Mouse (Mus musculus) small intestine, adult 2 months (tissue): ENCODE data around the gene Sfi1. TPM values are rescaled to one million over a fixed set of nuclear protein-coding genes. Genes with fewer than 3 reads are reported as not detected.

Experiments used
- H3K27ac ChIP-seq: fragments of 200-500 bp; 2 replicates; pipeline ENCODE4 v1.5.1; 2012; ENCODE audit warnings: low read depth, low read length, control low read depth, inconsistent platforms; ENCODE audit not compliant: insufficient read depth
- H3K27me3 ChIP-seq: fragments of 200-500 bp; 2 replicates; pipeline ENCODE4 v1.6.1; 2012; ENCODE audit warnings: mild to moderate bottlenecking, moderate library complexity, low read length, inconsistent platforms; ENCODE audit not compliant: control insufficient read depth, insufficient read depth
- H3K36me3 ChIP-seq: fragments of 200-500 bp; 2 replicates; pipeline ENCODE4 v1.6.1; 2012; ENCODE audit warnings: mild to moderate bottlenecking, low read length, control low read depth, inconsistent platforms; ENCODE audit not compliant: control insufficient read depth, insufficient read depth
- H3K4me1 ChIP-seq: fragments of 200-500 bp; 2 replicates; pipeline ENCODE4 v1.6.1; 2012; ENCODE audit warnings: low read length, inconsistent platforms, mixed read lengths; ENCODE audit not compliant: control insufficient read depth, insufficient read depth, insufficient read length
- H3K4me3 ChIP-seq: fragments of 200-500 bp; 2 replicates; pipeline ENCODE4 v1.5.1; 2012; ENCODE audit warnings: low read depth, mild to moderate bottlenecking, control low read depth, inconsistent platforms, low read length, moderate library complexity
- CTCF ChIP-seq: fragments of 200-500 bp; IDR thresholded peaks from 2 replicates; pipeline ENCODE4 v1.5.1; 2012; ENCODE audit warnings: low read depth, mild to moderate bottlenecking, control low read depth, inconsistent platforms, low read length, moderate library complexity, mixed read lengths; ENCODE audit not compliant: insufficient replicate concordance, insufficient read length; ENCODE audit errors: extremely low read depth
- POLR2A ChIP-seq: fragments of 200-500 bp; IDR thresholded peaks from 2 replicates; pipeline ENCODE4 v1.6.1; 2012; ENCODE audit warnings: low read depth, mild to moderate bottlenecking, control low read depth, inconsistent platforms, low read length, moderate library complexity
- WGBS: fragments of 180-500 bp; shearing (Covaris S2); methylation state at CpG from one replicate; pipeline ENCODE4 v1.1.7; 2018; 5-methylcytosine and 5-hydroxymethylcytosine counted together
- polyA plus RNA-seq: library from polyadenylated mRNA; depleted of rRNA; stranded (reverse); fragments of >200 nt; gene quantifications from 2 replicates; pipeline ENCODE4 v1.2.3, GENCODE M21; 2012

Sfi1 gene
- polyA plus RNA-seq, 1 experiment = 21.2 TPM

GRCm38 (mm10) chr11:3212526-3212925, 19.3 kb upstream of the Sfi1 start:
- H3K4me3 ChIP-seq = no peak overlapping the region
- peaks cover 50% of the 10 kb centered on the region for H3K36me3 ChIP-seq
- 27% methylated on average over 1 of the region's 1 CpGs for WGBS
- TF ChIP-seq CTCF (no peak), POLR2A (no peak)
- no peaks in the 10 kb centered on the region; the same call in 1 of the 2 replicates for H3K4me1 ChIP-seq
- H3K27me3 ChIP-seq = no peaks in the 10 kb centered on the region
- H3K27ac ChIP-seq = no peak overlapping the region

GRCm38 (mm10) chr11:3206783-3207182, 13.5 kb upstream of the Sfi1 start:
- no peak for TF ChIP-seq POLR2A
- no peaks in the 10 kb centered on the region; the same call in 1 of the 2 replicates for H3K4me1 ChIP-seq
- 92% methylated on average over 3 of the region's 3 CpGs for WGBS
- peak overlapping the region; percentile 20; the same call in 1 of the 2 replicates for H3K27ac ChIP-seq
- H3K27me3 ChIP-seq = no peaks in the 10 kb centered on the region
- H3K4me3 ChIP-seq = no peak overlapping the region
- peaks cover 31% of the 10 kb centered on the region for H3K36me3 ChIP-seq

GRCm38 (mm10) chr11:3205207-3205606, 11.9 kb upstream of the Sfi1 start:
- 84% methylated on average over 3 of the region's 3 CpGs for WGBS
- H3K27ac ChIP-seq = no peak overlapping the region
- no peak for TF ChIP-seq CTCF
- no peak for TF ChIP-seq POLR2A

GRCm38 (mm10) chr11:3203771-3204170, 10.5 kb upstream of the Sfi1 start:
- H3K27ac ChIP-seq = no peak overlapping the region
- H3K4me3 ChIP-seq = no peak overlapping the region
- WGBS = 80% methylated on average over 2 of the region's 2 CpGs
- H3K27me3 ChIP-seq = no peaks in the 10 kb centered on the region
- peaks cover 20% of the 10 kb centered on the region for H3K36me3 ChIP-seq
- TF ChIP-seq CTCF = no peak
- TF ChIP-seq POLR2A = no peak
- no peaks in the 10 kb centered on the region; the same call in 1 of the 2 replicates for H3K4me1 ChIP-seq

More at GRCm38 (mm10) chr11:3205207-3205606, 11.9 kb upstream of the Sfi1 start:
- H3K4me3 ChIP-seq = no peak overlapping the region
- no peaks in the 10 kb centered on the region for H3K27me3 ChIP-seq
- H3K4me1 ChIP-seq = no peaks in the 10 kb centered on the region; the same call in 1 of the 2 replicates
- H3K36me3 ChIP-seq = peaks cover 24% of the 10 kb centered on the region

GRCm38 (mm10) chr11:3202781-3203441, 9.6 kb upstream of the Sfi1 start:
- TF ChIP-seq CTCF (no peak), POLR2A (no peak)
- peaks cover 14% of the 10 kb centered on the region for H3K36me3 ChIP-seq
- peak overlapping the region; percentile 70 for H3K27ac ChIP-seq
- H3K4me3 ChIP-seq = peak overlapping the region; percentile 69
- H3K27me3 ChIP-seq = no peaks in the 10 kb centered on the region
- 8% methylated on average over 56 of the region's 57 CpGs for WGBS
- no peaks in the 10 kb centered on the region; the same call in 1 of the 2 replicates for H3K4me1 ChIP-seq

GRCm38 (mm10) chr11:3202231-3202701, 9.0 kb upstream of the Sfi1 start, which contains the start of gene Eif4enif1:
Gene Eif4enif1 (plus strand): TSS chr11:3202392.
- H3K27me3 ChIP-seq = no peaks in the 10 kb centered on the region
- H3K4me1 ChIP-seq = no peaks in the 10 kb centered on the region; the same call in 1 of the 2 replicates
- H3K36me3 ChIP-seq = peaks cover 11% of the 10 kb centered on the region
- TF ChIP-seq CTCF (no peak), POLR2A (no peak)
- WGBS = under 1% methylated on average over 43 of the region's 57 CpGs
- peak within 1 kb of the TSS; percentile 93 for H3K27ac ChIP-seq
- peak within 1 kb of the TSS; percentile 69 for H3K4me3 ChIP-seq
